Mouse (Mus musculus) G1E (cell line): ENCODE results near the gene Rgs9.

Experiments used
- CTCF ChIP-seq: IDR thresholded peaks from 2 replicates; pipeline ENCODE4 v1.5.1; 2012; ENCODE audit warnings: low read depth, low read length, inconsistent platforms, mixed read lengths
- GATA1 ChIP-seq: IDR thresholded peaks from 2 replicates; pipeline ENCODE4 v1.6.1; 2012; ENCODE audit warnings: borderline replicate concordance, low read length, inconsistent platforms, mixed read lengths
- GATA2 ChIP-seq: IDR thresholded peaks from 2 replicates; pipeline ENCODE4 v1.6.1; 2012; ENCODE audit warnings: low read depth, low read length, inconsistent platforms, borderline replicate concordance
- POLR2AphosphoS5 ChIP-seq: IDR thresholded peaks from 2 replicates; pipeline ENCODE4 v1.6.1; 2012; ENCODE audit warnings: low read depth, low read length, inconsistent platforms; ENCODE audit not compliant: insufficient replicate concordance
- TAL1 ChIP-seq: conservative IDR thresholded peaks from 2 replicates; pipeline ENCODE4 v1.6.1; 2012; ENCODE audit warnings: low read depth, low read length, inconsistent platforms, mixed read lengths

DNA sequence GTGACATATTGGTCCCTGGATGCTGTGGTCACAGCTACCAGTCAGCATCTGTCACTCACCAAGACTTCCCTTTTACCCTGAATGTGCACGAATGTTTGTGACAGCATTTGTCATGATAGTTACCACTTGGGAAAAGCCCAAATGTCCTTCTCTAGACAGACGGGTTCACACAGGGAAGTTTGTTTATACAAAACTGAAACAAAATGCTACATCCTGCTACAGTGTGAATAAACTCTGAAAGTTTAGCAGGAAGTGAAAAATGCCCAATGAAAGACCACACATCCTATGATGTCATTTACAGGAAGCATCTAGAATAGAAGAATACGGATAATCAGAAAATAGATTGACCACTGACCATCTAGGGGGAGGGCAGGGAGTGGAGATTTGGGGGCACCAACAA lies 51.0 kb downstream of the Rgs9 start:
- TF ChIP-seq TAL1 (no peak), CTCF (no peak), GATA1 (no peak), POLR2AphosphoS5 (no peak), GATA2 (no peak)
